Mouse (Mus musculus) neural tube, embryonic 15.5 days (tissue): Measurements from ENCODE around the gene Ankrd17. TPM values are rescaled to one million over a fixed set of nuclear protein-coding genes. Genes with fewer than 3 reads are reported as not detected.
A peak's percentile ranks its signal among the peaks of the same experiment; 100 is the strongest.

ENCODE experiments used
- ATAC-seq: fragments of 200-750 bp; cut with Nextera tagmentation; 2 replicates; pipeline ENCODE4 v1.8.0; 2017; ENCODE audit warnings: mild to moderate bottlenecking, moderate TSS enrichment, moderate library complexity; ENCODE audit not compliant: low FRiP score
- H3K27ac ChIP-seq: fragments of 300-500 bp; sonication (generic); replicated peaks from 2 replicates; pipeline ENCODE4 v1.5.1; 2015; ENCODE audit warnings: mild to moderate bottlenecking, inconsistent platforms
- H3K27me3 ChIP-seq: fragments of 300-500 bp; sonication (generic); replicated peaks from 2 replicates; pipeline ENCODE4 v1.6.1; 2015; ENCODE audit warnings: inconsistent platforms
- H3K36me3 ChIP-seq: fragments of 300-500 bp; sonication (generic); 2 replicates; pipeline ENCODE4 v1.6.1; 2015; ENCODE audit warnings: inconsistent platforms
- H3K4me1 ChIP-seq: fragments of 300-500 bp; sonication (generic); 2 replicates; pipeline ENCODE4 v1.6.1; 2015; ENCODE audit warnings: inconsistent platforms
- H3K4me2 ChIP-seq: fragments of 300-500 bp; sonication (generic); 2 replicates; pipeline ENCODE4 v1.6.1; 2015; ENCODE audit warnings: inconsistent platforms, mild to moderate bottlenecking, moderate library complexity
- H3K4me3 ChIP-seq: fragments of 300-500 bp; sonication (generic); replicated peaks from 2 replicates; pipeline ENCODE4 v1.5.1; 2015; ENCODE audit warnings: mild to moderate bottlenecking, inconsistent platforms
- H3K9ac ChIP-seq: fragments of 300-500 bp; sonication (generic); replicated peaks from 2 replicates; pipeline ENCODE4 v1.6.1; 2015; ENCODE audit warnings: mild to moderate bottlenecking, inconsistent platforms
- H3K9me3 ChIP-seq: fragments of 300-500 bp; sonication (generic); replicated peaks from 2 replicates; pipeline ENCODE4 v1.6.1; 2016; ENCODE audit warnings: inconsistent platforms
- WGBS: fragments of 180-500 bp; shearing (Covaris S2); methylation state at CpG from one replicate; pipeline ENCODE4 v1.1.7; 2015; ENCODE audit warnings: mixed read lengths; 5-methylcytosine and 5-hydroxymethylcytosine counted together
- polyA plus RNA-seq: library from polyadenylated mRNA; unstranded; fragments of >200 nt; fragmentation: Nextera tagmentation; extraction: Ambion mirVana; gene quantifications from 2 replicates; pipeline ENCODE4 v1.2.1, GENCODE M21; 2015

The Ankrd17 gene
- polyA plus RNA-seq, 1 experiment from 2014 or later: 27.3 TPM

GRCm38 (mm10) chr5:90245416-90245815 is 121.0 kb downstream of the Ankrd17 start:
- no peak for ATAC-seq
- peaks cover 64% of the 10 kb centered on the region for H3K36me3 ChIP-seq
- H3K9ac ChIP-seq: no peak overlapping the region
- H3K4me1 ChIP-seq: no peaks in the 10 kb centered on the region
- no peak overlapping the region for H3K4me3 ChIP-seq
- no peaks in the 10 kb centered on the region for H3K27me3 ChIP-seq
- no peaks in the 10 kb centered on the region for H3K9me3 ChIP-seq
- no peak overlapping the region for H3K4me2 ChIP-seq
- H3K27ac ChIP-seq: no peak overlapping the region
- 73% methylated on average over 4 of the region's 4 CpGs for WGBS

GRCm38 (mm10) chr5:90235217-90235616 is 131.2 kb downstream of the Ankrd17 start:
- H3K4me1 ChIP-seq: no peaks in the 10 kb centered on the region
- no peak overlapping the region for H3K4me2 ChIP-seq
- no peak overlapping the region for H3K27ac ChIP-seq
- no peak for ATAC-seq
- no peaks in the 10 kb centered on the region for H3K27me3 ChIP-seq
- H3K36me3 ChIP-seq: peaks cover 74% of the 10 kb centered on the region
- 97% methylated on average over 8 of the region's 8 CpGs for WGBS
- H3K4me3 ChIP-seq: no peak overlapping the region
- no peaks in the 10 kb centered on the region for H3K9me3 ChIP-seq
- H3K9ac ChIP-seq: no peak overlapping the region

- 98% methylated on average over 4 of the region's 4 CpGs for WGBS
- Histone ChIP-seq H3K4me3 (no peak overlapping the region), H3K9ac (no peak overlapping the region), H3K9me3 (no peaks in the 10 kb centered on the region), H3K4me2 (no peak overlapping the region), H3K27ac (no peak overlapping the region), H3K36me3 (peaks cover 77% of the 10 kb centered on the region), H3K27me3 (no peaks in the 10 kb centered on the region), H3K4me1 (no peaks in the 10 kb centered on the region)
- no peak for ATAC-seq
Observed at GRCm38 (mm10) chr5:90233305-90233704, 133.1 kb downstream of the Ankrd17 start.

GRCm38 (mm10) chr5:90229760-90230159 is 136.6 kb downstream of the Ankrd17 start:
- H3K27ac ChIP-seq: no peak overlapping the region
- H3K36me3 ChIP-seq: peaks cover 57% of the 10 kb centered on the region
- no peak overlapping the region for H3K9ac ChIP-seq
- WGBS: 85% methylated on average over 2 of the region's 2 CpGs
- no peaks in the 10 kb centered on the region for H3K4me1 ChIP-seq
- no peaks in the 10 kb centered on the region for H3K27me3 ChIP-seq
- ATAC-seq: no peak
- H3K4me3 ChIP-seq: no peak overlapping the region
- H3K9me3 ChIP-seq: no peaks in the 10 kb centered on the region
- no peak overlapping the region for H3K4me2 ChIP-seq

GRCm38 (mm10) chr5:90226696-90227095 is 139.7 kb downstream of the Ankrd17 start:
- H3K4me2 ChIP-seq: no peak overlapping the region
- no peaks in the 10 kb centered on the region for H3K9me3 ChIP-seq
- H3K27ac ChIP-seq: no peak overlapping the region
- peaks cover 41% of the 10 kb centered on the region for H3K36me3 ChIP-seq
- no peak for ATAC-seq
- peaks cover 11% of the 10 kb centered on the region for H3K4me1 ChIP-seq
- H3K4me3 ChIP-seq: no peak overlapping the region
- no peaks in the 10 kb centered on the region for H3K27me3 ChIP-seq
- no peak overlapping the region for H3K9ac ChIP-seq
- 95% methylated on average over 3 of the region's 3 CpGs for WGBS

GRCm38 (mm10) chr5:90224730-90225129 is 141.6 kb downstream of the Ankrd17 start:
- Histone ChIP-seq H3K9me3 (no peaks in the 10 kb centered on the region), H3K27ac (no peak overlapping the region), H3K4me2 (peak overlapping the region; percentile 62; the same call in 1 of the 2 replicates), H3K27me3 (no peaks in the 10 kb centered on the region), H3K36me3 (peaks cover 29% of the 10 kb centered on the region), H3K4me1 (peaks cover 11% of the 10 kb centered on the region), H3K9ac (no peak overlapping the region), H3K4me3 (no peak overlapping the region)
- 84% methylated on average over 5 of the region's 5 CpGs for WGBS
- no peak for ATAC-seq

- peak; percentile 97 for ATAC-seq
Observed at GRCm38 (mm10) chr5:90223534-90224381, 142.6 kb downstream of the Ankrd17 start, which contains the start of gene Cox18. Gene Cox18, minus strand, starts transcription at chr5:90224001.

GRCm38 (mm10) chr5:90222937-90223336 is 143.4 kb downstream of the Ankrd17 start:
- no peaks in the 10 kb centered on the region for H3K27me3 ChIP-seq
- H3K4me3 ChIP-seq: peak overlapping the region; percentile 95
- H3K9me3 ChIP-seq: no peaks in the 10 kb centered on the region
- H3K4me1 ChIP-seq: peaks cover 11% of the 10 kb centered on the region
- peak overlapping the region; percentile 92 for H3K9ac ChIP-seq
- WGBS: 38% methylated on average over 3 of the region's 3 CpGs
- peak; percentile 17; the same call in 1 of the 2 replicates for ATAC-seq
- peak overlapping the region; percentile 93 for H3K27ac ChIP-seq
- peaks cover 31% of the 10 kb centered on the region for H3K36me3 ChIP-seq
- peak overlapping the region; percentile 62 for H3K4me2 ChIP-seq

More at GRCm38 (mm10) chr5:90223534-90224381, 142.6 kb downstream of the Ankrd17 start, which contains the start of gene Cox18:
- Histone ChIP-seq H3K27me3 (no peaks in the 10 kb centered on the region), H3K9ac (peak within 1 kb of the TSS; percentile 92), H3K4me3 (peak within 1 kb of the TSS; percentile 95), H3K9me3 (no peaks in the 10 kb centered on the region), H3K4me1 (peaks cover 11% of the 10 kb centered on the region), H3K36me3 (peaks cover 29% of the 10 kb centered on the region), H3K27ac (peak within 1 kb of the TSS; percentile 93), H3K4me2 (peak within 1 kb of the TSS; percentile 62)
- WGBS: under 1% methylated on average over 62 of the region's 62 CpGs

- Histone ChIP-seq H3K4me3 (no peak overlapping the region), H3K4me1 (peaks cover 6% of the 10 kb centered on the region), H3K27ac (no peak overlapping the region), H3K27me3 (no peaks in the 10 kb centered on the region), H3K9me3 (no peaks in the 10 kb centered on the region), H3K9ac (no peak overlapping the region), H3K36me3 (peaks cover 56% of the 10 kb centered on the region), H3K4me2 (no peak overlapping the region)
- ATAC-seq: no peak
- WGBS: 98% methylated on average over 3 of the region's 3 CpGs
Observed at GRCm38 (mm10) chr5:90217791-90218190, 148.6 kb downstream of the Ankrd17 start.

GRCm38 (mm10) chr5:90217226-90217625 is 149.2 kb downstream of the Ankrd17 start:
- ATAC-seq: no peak
- Histone ChIP-seq H3K36me3 (peaks cover 56% of the 10 kb centered on the region), H3K9ac (no peak overlapping the region), H3K9me3 (no peaks in the 10 kb centered on the region), H3K4me3 (no peak overlapping the region), H3K4me2 (no peak overlapping the region), H3K27ac (no peak overlapping the region), H3K4me1 (peaks cover under 1% of the 10 kb centered on the region; the same call in 1 of the 2 replicates), H3K27me3 (no peaks in the 10 kb centered on the region)
- 97% methylated on average over 12 of the region's 12 CpGs for WGBS

- Histone ChIP-seq H3K27ac (no peak overlapping the region), H3K4me2 (no peak overlapping the region), H3K36me3 (peaks cover 40% of the 10 kb centered on the region), H3K4me1 (no peaks in the 10 kb centered on the region), H3K9ac (no peak overlapping the region), H3K27me3 (no peaks in the 10 kb centered on the region), H3K9me3 (no peaks in the 10 kb centered on the region), H3K4me3 (no peak overlapping the region)
- WGBS: 96% methylated on average over 12 of the region's 12 CpGs
- no peak for ATAC-seq
Observed at GRCm38 (mm10) chr5:90213356-90213755, 153.0 kb downstream of the Ankrd17 start.

GRCm38 (mm10) chr5:90203168-90203567 is 163.2 kb downstream of the Ankrd17 start:
- no peaks in the 10 kb centered on the region for H3K4me1 ChIP-seq
- H3K27me3 ChIP-seq: no peaks in the 10 kb centered on the region
- no peak overlapping the region for H3K27ac ChIP-seq
- no peaks in the 10 kb centered on the region for H3K36me3 ChIP-seq
- no peak overlapping the region for H3K4me3 ChIP-seq
- 22% methylated on average over 5 of the region's 5 CpGs for WGBS
- H3K9ac ChIP-seq: no peak overlapping the region
- ATAC-seq: no peak
- no peak overlapping the region for H3K4me2 ChIP-seq
- no peaks in the 10 kb centered on the region for H3K9me3 ChIP-seq
